Mouse (Mus musculus) heart, adult 8-10 months (tissue): ENCODE results near the gene Tesc. TPM values are rescaled to one million over a fixed set of nuclear protein-coding genes. Genes with fewer than 3 reads are reported as not detected.

ENCODE experiments used
- DNase-seq: peaks from one replicate; pipeline ENCODE4 v3.0.0; 2022; ENCODE audit warnings: low spot score
- total RNA-seq, 4 experiments: library from RNA; stranded (reverse); gene quantifications; 2 replicates each; pipeline ENCODE4 v1.2.4; 2022

The Tesc gene
- total RNA-seq, 4 experiments from 2014 or later, result 204 to 264 (median 228) TPM

DNA sequence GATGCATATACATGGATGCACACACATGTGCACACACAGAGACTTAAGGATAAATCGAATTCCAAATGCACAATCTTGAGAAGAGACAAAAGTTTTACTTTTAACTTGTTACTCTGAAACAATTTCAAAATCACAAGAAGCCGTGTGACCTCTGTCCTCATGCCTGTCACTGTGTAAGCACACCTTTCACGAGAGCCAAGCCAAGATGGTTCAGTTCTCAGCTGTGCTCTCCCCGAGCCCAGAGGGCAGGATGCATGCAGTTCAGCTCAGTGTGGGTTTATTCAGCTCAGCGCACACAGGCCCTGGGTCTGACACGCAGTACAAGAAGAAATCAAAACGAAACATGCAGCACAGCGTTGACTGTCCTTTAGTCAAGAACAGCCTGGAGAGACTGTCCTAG lies 78.0 kb downstream of the Tesc start:
- DNase-seq, result no peak

DNA sequence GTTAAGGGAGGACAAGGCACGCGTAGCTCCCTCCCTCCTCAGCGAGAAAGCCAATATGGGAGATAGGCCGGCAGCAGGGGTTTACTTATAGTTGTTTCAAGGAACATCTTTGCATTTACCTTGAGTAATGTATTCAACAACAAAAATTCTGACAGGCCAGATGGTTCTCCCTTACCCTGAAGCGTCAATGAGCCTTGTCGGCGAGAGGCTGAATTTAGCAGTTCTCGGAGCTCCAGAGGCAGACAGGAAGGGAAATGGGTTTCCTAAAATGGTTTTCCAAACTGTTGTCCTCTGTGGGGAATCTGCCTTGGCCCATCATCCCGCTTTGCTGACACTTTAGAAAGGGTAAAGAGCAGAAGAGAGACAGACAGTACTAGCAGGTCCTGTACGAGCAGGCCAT lies 79.1 kb downstream of the Tesc start:
- DNase-seq, result no peak

- DNase-seq, result no peak
These were observed 80.7 kb downstream of the Tesc start for GRCm38 (mm10) chr5:118108124-118108793.

GRCm38 (mm10) chr5:118108794-118109440 lies 81.4 kb downstream of the Tesc start:
- DNase-seq, result no peak

Other genes starting within 250 kb of the Tesc start
- gene Nos1, start 246.7 kb upstream of the Tesc start, total RNA-seq, result under 1 TPM; 0.31 to 0.57 (median 0.48) TPM
- gene Fbxo21, start 51.0 kb upstream of the Tesc start, total RNA-seq, result 10 to 100 TPM; 29.2 to 43.0 (median 35.2) TPM
- gene Fbxw8, start 127.7 kb downstream of the Tesc start, total RNA-seq, result 10 to 100 TPM; 34.9 to 37.7 (median 36.6) TPM
- under 1 TPM; 0.23 to 0.46 (median 0.36) TPM for gene Hrk, start 136.9 kb downstream of the Tesc start, total RNA-seq
- gene Rnft2, start 217.4 kb downstream of the Tesc start, total RNA-seq, result 1 to 10 TPM; 1.8 to 2.3 (median 2.0) TPM
- gene 2410131K14Rik, start 217.5 kb downstream of the Tesc start, total RNA-seq, result 10 to 100 TPM in 1 of 4 experiments, 1 to 10 TPM in 3; 9.2 to 11.5 (median 9.7) TPM